8 mouse cellular contexts compared by ENCODE assay signal in the genomic region with DNA sequence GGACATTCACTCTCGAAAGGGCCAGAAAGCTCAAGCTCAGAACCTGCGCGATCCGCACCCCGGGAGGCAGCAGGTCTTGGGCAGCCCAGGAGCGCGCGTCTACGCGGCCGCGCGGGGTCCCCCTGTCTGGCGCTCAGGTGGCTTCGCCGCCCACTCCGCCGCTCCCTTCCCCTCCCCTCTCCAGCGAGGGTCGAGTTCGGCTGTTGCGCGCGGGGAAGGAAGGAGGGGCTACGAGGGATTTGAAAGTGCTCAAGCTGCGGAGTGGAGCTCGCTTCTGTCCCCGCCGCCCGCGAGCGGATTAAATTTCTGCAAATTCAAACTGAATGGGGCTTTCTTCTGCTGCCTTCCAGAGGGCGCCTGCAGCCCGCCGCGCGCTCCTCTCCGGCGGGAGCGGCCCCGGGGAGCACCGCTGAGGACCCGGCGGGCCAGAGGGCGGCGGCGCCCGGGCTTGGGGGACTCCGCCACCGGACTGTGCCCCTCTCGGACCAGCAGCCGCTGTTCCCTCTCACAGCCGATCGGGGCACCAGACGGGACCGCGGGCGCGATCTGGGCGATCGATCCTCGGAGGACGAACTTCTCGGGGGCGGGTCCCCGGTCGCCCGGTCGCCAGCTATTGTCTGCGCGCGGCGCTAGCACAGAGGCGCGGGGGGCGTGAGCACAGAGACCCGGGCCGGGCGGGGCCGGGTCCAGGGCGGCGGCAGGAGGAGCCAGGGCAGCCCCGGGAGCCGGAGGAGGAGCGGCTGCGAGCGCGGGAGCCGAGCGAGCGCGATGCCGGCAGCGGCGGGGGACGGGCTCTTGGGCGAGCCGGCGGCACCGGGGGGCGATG. TPM values are rescaled to one million over a fixed set of nuclear protein-coding genes. Genes with fewer than 3 reads are reported as not detected.
A peak's percentile ranks its signal among the peaks of the same experiment; 100 is the strongest.
DNase-seq lines count a peak whose midpoint lies in the region; ATAC-seq and TF ChIP-seq lines count a peak whose summit lies in the region.
"Had no signal": no experiment of that assay in that cellular context is flagged by ENCODE, and none has a peak within 500 bp of the region (broad histone marks: within the 10 kb centered on the region; RNA-seq: fewer than 3 reads in every experiment).

TSS of gene Hunk (plus strand) at position 326 of the 826 bp plus-strand sequence.

- H3K9ac ChIP-seq in heart, adult 2 months (ENCODE audit: low read depth, low read length) = peak within 1 kb of the TSS; percentile 79
- H3K9ac ChIP-seq in limb, embryonic 14.5 days (ENCODE audit: low read depth, low read length, severe bottlenecking) = peak within 1 kb of the TSS; percentile 88

- peak within 1 kb of the TSS; percentile 31; the same call in 1 of the 2 replicates for H3K27ac ChIP-seq in heart, adult 2 months
- peak within 1 kb of the TSS; percentile 97 for H3K27ac ChIP-seq in limb, embryonic 14.5 days (replicated peaks; ENCODE audit: low read depth, low read length)
- H3K27ac ChIP-seq: macrophage had no signal

- 0 out of 2 replicates have a peak, but pooled peaks cover 3% of the 10 kb centered on the region for H3K9me3 ChIP-seq in limb, embryonic 14.5 days (ENCODE audit: control insufficient read depth, low read length)

- no peak for TF ChIP-seq POLR2A in heart, adult 2 months (IDR thresholded peaks at IDR 0.05; ENCODE audit: insufficient read depth, low read depth, low read length)
- TF ChIP-seq POLR2A in limb, embryonic 14.5 days (IDR thresholded peaks at IDR 0.05; ENCODE audit: borderline replicate concordance, extremely low read depth, insufficient read depth, insufficient read length) = 0 out of 2 replicates have a peak, but pooled peaks have one; percentile 61

- WGBS in heart, adult 2 months = under 1% methylated on average over 96 of the region's 101 CpGs
- 3% methylated on average over 70 of the region's 101 CpGs for WGBS in limb, embryonic 14.5 days

- H3K79me2 ChIP-seq in heart, adult 2 months (replicated peaks; ENCODE audit: control insufficient read depth, insufficient read depth, low read length) = no peaks in the 10 kb centered on the region

- no peaks in the 10 kb centered on the region for H3K36me3 ChIP-seq in heart, adult 2 months (ENCODE audit: control insufficient read depth, insufficient read depth, low read length)
- peaks cover 11% of the 10 kb centered on the region for H3K36me3 ChIP-seq in limb, embryonic 14.5 days (ENCODE audit: control insufficient read depth, insufficient read depth, low read length)

- H3K4me2 ChIP-seq in limb, embryonic 14.5 days (replicated peaks; ENCODE audit: low read depth, low read length, severe bottlenecking) = peak within 1 kb of the TSS; percentile 90

- TF ChIP-seq EP300 in heart, adult 2 months (IDR thresholded peaks at IDR 0.05; ENCODE audit: insufficient read depth, low read depth, low read length) = no peak

- ATAC-seq in limb, embryonic 14.5 days (ENCODE audit: low FRiP score, low read depth) = peak; percentile 83

- TF ChIP-seq CTCF in heart, adult 2 months (IDR thresholded peaks at IDR 0.05) = peak; percentile 39

- peaks cover 2% of the 10 kb centered on the region; the same call in 1 of the 2 replicates for H3K4me1 ChIP-seq in heart, adult 2 months (ENCODE audit: control insufficient read depth, insufficient read depth, low read length)
- peaks cover 30% of the 10 kb centered on the region for H3K4me1 ChIP-seq in limb, embryonic 14.5 days (ENCODE audit: control insufficient read depth, insufficient read depth, low read length)

- intact Hi-C loops in heart, adult 2 months (cut with DNase I) = loop anchor here (5.0 to 10.0 kb wide), 3 partner anchors 71 to 236 kb away; no protein-coding TSS in a partner anchor

- DNase-seq in adrenal gland, postnatal 4 days (ENCODE audit: low spot score in 2 of 2) = peak; percentile 43 to 49
- peak; percentile 84 for DNase-seq in embryo, embryonic 9.5 days (ENCODE audit: extremely low spot score)
- DNase-seq in heart, adult 2 months = peak; percentile 63 to 71
- DNase-seq in kidney, adult 18-20 months = peak; percentile 70
- DNase-seq in limb, embryonic 14.5 days (ENCODE audit: low spot score) = peak; percentile 79
- DNase-seq in neural tube, embryonic 10.5 days (ENCODE audit: extremely low spot score, low spot score) = peak; percentile 87
- peak; percentile 35 for DNase-seq in thymus, postnatal 0 days (ENCODE audit: low spot score)

- peaks cover 3% of the 10 kb centered on the region for H3K27me3 ChIP-seq in heart, adult 2 months (ENCODE audit: control insufficient read depth, insufficient read depth, low read length)
- H3K27me3 ChIP-seq in limb, embryonic 14.5 days (ENCODE audit: control insufficient read depth, insufficient read depth, low read length) = no peaks in the 10 kb centered on the region

- H3K4me3 ChIP-seq in heart, adult 2 months = peak within 1 kb of the TSS; percentile 65
- H3K4me3 ChIP-seq in limb, embryonic 14.5 days (replicated peaks; ENCODE audit: low read length) = peak within 1 kb of the TSS; percentile 89

RNA-seq across cellular contexts. Expression of gene Hunk, which starts in this region (rescaled TPM):
- 10 to 100 TPM; 12.3 to 13.7 TPM for total RNA-seq in adrenal gland, postnatal 4 days (2021)
- under 1 TPM; 0.44 to 0.59 TPM for total RNA-seq in heart, adult 2 months (2021)
- 0.53 and 0.59 TPM in 2 replicates for polyA plus RNA-seq in heart, adult 2 months (2012; rRNA removed)
- polyA plus RNA-seq in limb, embryonic 14.5 days (2012; rRNA removed) = 19.9 and 21.8 TPM in 2 replicates
- 14.1 and 18.7 TPM in 2 replicates for polyA plus RNA-seq in limb, embryonic 14.5 days (2014; fragmentation: Nextera tagmentation; extraction: Ambion mirVana)
- polyA plus RNA-seq in thymus, postnatal 0 days (2015; fragmentation: Nextera tagmentation; extraction: Ambion mirVana) = 3.1 and 3.6 TPM in 2 replicates
- polyA plus RNA-seq: macrophage had no signal

Comparison
In these comparisons a context has a peak if more than half of its experiments do, and no peak if none do; other contexts are left out.
1. Peak in every context shown above with its lines: DNase-seq, ATAC-seq, H3K4me3 ChIP-seq and H3K27ac ChIP-seq.
2. RNA of gene Hunk (total RNA-seq): 12.3 to 13.7 TPM in adrenal gland, postnatal 4 days; 0.44 to 0.59 TPM in heart, adult 2 months; every median in the first group is over 4 times any median in the second.
3. Peak in DNase-seq, H3K4me3 ChIP-seq, H3K27ac ChIP-seq and H3K9ac ChIP-seq in heart, adult 2 months; RNA of the gene not detected or under 1 TPM.
4. DNase-seq: peak in every context shown above with its lines; median percentile 87 in neural tube, embryonic 10.5 days; 84 in embryo, embryonic 9.5 days; 79 in limb, embryonic 14.5 days; 70 in kidney, adult 18-20 months; 67 in heart, adult 2 months; 46 in adrenal gland, postnatal 4 days; 35 in thymus, postnatal 0 days.